Mouse (Mus musculus): ENCODE results near the gene Tnnt2. TPM values are rescaled to one million over a fixed set of nuclear protein-coding genes. Genes with fewer than 3 reads are reported as not detected.
A peak's percentile ranks its signal among the peaks of the same experiment; 100 is the strongest.

The Tnnt2 gene
- total RNA-seq, 2 experiments from 2014 or later = 1.4 to 1.6 TPM

DNA sequence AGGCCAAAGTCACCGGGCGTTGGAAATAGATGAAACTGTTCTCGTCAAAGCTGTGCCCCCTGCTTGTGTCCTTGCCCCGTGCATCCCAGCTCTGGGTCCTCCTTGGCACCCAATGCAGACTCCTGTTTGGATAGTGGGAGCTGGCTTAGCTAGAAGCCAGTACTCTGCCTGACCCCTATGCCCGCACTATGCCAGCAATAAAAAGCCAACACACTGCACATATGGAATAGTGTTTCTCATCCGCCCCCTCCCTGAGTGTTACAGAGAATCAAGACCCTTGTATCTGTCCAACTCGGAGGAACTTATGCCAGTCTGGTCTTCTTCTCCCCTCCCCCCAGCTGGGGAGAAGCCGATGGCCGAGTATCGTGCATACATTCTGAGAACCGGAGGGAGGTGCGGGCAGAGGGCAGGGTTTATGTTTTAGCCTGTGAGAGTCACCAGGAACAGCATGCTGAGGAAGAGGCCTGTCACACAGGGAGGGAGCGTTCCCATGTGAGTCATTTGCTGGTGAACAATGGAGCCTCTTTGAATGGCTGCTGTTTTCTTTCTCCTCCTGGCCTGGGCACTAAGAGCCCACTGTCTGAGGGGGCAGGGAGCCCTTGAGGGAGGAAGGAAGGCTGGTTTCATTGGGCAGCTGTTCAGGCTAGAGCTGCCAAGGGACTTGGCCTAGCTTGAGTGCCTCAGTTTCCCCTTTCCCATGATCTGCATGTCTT is 16.0 kb downstream of the Tnnt2 start:
- TF ChIP-seq CTCF (conservative IDR thresholded peaks at IDR 0.05) = no peak
- peak; percentile 21 to 54 for DNase-seq (ENCODE audit: low spot score in 2 of 2)
- H3K4me3 ChIP-seq = no peak overlapping the region
- H3K27ac ChIP-seq = peak overlapping the region; percentile 67

DNA sequence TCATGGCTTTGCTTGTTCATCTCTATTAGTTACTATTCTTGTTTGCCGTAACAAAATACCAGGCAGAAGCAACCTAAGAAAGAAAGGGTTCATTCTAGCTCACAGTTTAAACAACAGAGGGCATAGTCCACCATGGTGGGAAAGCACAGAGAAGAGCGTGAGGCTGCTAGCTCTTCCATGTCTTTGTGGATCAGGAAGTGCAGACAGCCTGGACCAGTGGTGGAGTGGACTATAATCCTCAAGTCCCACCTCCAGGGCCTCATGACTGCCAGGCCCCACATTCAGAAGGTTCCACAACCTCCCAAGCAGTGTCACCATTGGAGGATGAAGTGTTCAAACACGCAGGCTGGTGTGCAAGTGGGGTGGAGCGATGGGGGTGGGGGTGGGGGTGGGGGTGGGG is 17.0 kb downstream of the Tnnt2 start:
- Histone ChIP-seq H3K4me3 (no peak overlapping the region), H3K27ac (no peak overlapping the region)
- no peak for DNase-seq (ENCODE audit: low spot score in 2 of 2)
- TF ChIP-seq CTCF (conservative IDR thresholded peaks at IDR 0.05) = no peak

DNA sequence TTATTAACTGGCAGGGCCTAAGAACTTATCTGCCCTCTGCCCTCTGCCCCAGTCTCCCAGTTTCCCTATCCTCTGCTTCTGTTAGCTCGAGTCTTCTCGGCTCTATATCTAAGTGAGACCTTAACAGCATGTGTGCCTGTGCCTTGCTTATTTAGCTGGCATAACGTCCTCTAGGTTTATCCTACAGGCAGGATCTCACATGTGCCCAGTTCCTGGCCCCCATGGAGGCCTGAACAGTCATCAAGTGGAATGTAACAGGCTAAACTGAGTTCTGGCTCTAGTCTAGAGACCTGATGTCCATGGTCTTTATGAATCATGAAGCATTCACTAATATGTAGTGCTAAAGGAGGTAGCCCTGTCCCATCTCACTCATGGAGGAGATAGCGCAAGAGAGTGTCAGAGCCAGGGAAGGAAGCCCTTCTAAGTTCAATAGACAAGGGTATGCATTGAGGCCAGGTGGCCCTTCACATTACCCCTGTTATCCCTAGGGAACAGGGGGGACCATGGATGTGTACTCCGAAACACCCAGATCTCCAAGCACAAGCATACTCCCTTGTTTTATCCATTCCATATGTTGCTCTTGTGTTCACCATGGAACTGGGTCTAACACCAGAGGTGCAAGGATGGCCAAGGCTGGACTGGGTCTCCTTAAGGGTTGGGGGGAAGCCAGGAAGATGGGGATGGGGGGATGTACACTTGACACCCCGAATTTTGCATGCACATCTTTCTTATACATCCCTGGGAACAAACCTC is 18.6 kb downstream of the Tnnt2 start:
- TF ChIP-seq CTCF (conservative IDR thresholded peaks at IDR 0.05) = no peak
- no peak for DNase-seq (ENCODE audit: low spot score in 2 of 2)
- H3K4me3 ChIP-seq = no peak overlapping the region
- no peak overlapping the region for H3K27ac ChIP-seq

GRCm38 (mm10) chr1:135855344-135855687 is 19.2 kb downstream of the Tnnt2 start:
- no peak for DNase-seq (ENCODE audit: low spot score in 2 of 2)
- Histone ChIP-seq H3K27ac (no peak overlapping the region), H3K4me3 (no peak overlapping the region)
- no peak for TF ChIP-seq CTCF (conservative IDR thresholded peaks at IDR 0.05)

- TF ChIP-seq CTCF (conservative IDR thresholded peaks at IDR 0.05) = no peak
Observed at GRCm38 (mm10) chr1:135856070-135856469, 19.9 kb downstream of the Tnnt2 start.

DNA sequence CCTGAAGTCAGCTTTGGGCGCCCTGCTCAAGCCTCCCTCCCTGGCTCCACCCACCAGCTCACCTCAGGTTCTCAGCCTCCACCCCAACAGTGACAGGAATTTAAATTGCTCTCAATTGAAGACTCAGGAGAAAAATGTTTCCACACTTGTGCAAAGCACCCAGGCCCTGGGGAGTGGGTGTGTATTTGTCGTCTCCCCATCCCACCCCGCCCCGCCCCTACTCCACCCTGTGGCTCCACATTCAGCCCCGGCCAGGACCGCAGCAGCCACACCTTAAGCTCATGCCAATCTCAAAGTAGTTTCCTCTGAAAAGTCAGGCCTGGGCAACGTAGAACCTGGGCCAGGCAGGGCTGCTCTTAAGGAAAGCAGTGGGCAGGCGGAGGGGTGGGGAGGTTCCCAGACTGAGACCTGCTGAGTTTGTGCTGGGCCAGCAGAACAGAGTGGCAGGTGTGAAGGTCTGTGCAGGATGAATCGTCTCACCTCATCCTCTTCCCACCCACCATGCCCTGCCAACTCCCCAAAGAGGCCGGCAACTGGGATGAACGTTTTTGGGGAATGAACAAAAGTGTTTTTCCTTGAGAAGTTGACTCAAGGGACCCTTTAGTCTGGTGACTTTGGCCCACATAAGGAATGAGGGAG is 21.1 kb downstream of the Tnnt2 start:
- H3K27ac ChIP-seq = no peak overlapping the region
- no peak overlapping the region for H3K4me3 ChIP-seq
- no peak for TF ChIP-seq CTCF (conservative IDR thresholded peaks at IDR 0.05)
- no peak for DNase-seq (ENCODE audit: low spot score in 2 of 2)

More at GRCm38 (mm10) chr1:135856070-135856469, 19.9 kb downstream of the Tnnt2 start:
- Histone ChIP-seq H3K4me3 (no peak overlapping the region), H3K27ac (no peak overlapping the region)
- DNase-seq (ENCODE audit: low spot score in 2 of 2) = no peak

DNA sequence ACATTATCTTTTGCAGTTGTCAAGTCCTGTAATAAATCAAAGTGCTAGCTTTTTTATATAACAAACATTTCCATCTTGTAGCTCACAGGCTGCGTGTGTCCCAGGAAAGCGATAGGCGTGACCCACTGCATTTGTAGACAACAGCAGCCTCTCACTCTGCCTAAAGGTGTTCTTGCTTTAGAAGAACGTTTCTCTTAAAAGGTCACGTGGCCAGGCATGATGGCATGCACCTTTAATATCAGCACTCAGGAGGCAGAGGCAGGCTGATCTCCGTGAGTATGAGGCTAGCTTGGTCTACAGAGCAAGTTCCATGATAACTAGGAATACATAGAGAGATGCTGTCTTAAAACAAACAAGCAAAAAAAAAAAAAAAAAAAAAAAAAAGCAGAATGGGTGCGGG is 22.4 kb downstream of the Tnnt2 start:
- DNase-seq (ENCODE audit: low spot score in 2 of 2) = no peak
- H3K4me3 ChIP-seq = no peak overlapping the region
- no peak for TF ChIP-seq CTCF (conservative IDR thresholded peaks at IDR 0.05)
- H3K27ac ChIP-seq = no peak overlapping the region

GRCm38 (mm10) chr1:135861091-135861490 is 24.9 kb downstream of the Tnnt2 start:
- Histone ChIP-seq H3K27ac (no peak overlapping the region), H3K4me3 (no peak overlapping the region)
- DNase-seq (ENCODE audit: low spot score in 2 of 2) = no peak
- TF ChIP-seq CTCF (conservative IDR thresholded peaks at IDR 0.05) = no peak

DNA sequence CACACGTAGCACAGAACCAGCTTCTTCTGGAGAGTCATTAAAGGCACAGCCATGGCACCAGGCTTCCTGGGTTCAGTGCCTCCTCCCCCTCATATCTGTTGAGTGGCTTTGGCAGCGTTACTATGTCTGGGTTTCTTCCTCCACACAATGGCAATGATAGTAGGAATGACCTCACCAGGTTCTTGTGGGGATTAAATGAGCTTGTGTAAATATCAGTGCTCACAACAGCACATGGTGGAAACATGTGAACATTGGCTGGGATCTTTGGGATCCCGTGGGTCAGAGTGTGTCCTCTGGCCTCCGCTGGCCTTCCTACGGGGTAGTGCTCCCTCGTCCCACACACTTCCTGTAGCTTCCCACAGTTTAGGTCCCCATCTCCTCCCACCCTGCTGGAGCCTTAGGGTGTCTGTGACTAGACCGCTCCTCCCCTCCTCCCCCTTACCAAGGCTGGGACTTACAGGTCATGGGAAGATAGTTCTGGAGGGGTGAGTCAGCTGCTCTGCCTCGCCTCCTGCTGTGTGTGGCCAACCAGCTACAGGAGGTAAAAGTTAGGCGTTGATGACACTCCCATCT is 25.9 kb downstream of the Tnnt2 start:
- Histone ChIP-seq H3K4me3 (no peak overlapping the region), H3K27ac (no peak overlapping the region)
- DNase-seq (ENCODE audit: low spot score in 2 of 2) = no peak
- TF ChIP-seq CTCF (conservative IDR thresholded peaks at IDR 0.05) = no peak

DNA sequence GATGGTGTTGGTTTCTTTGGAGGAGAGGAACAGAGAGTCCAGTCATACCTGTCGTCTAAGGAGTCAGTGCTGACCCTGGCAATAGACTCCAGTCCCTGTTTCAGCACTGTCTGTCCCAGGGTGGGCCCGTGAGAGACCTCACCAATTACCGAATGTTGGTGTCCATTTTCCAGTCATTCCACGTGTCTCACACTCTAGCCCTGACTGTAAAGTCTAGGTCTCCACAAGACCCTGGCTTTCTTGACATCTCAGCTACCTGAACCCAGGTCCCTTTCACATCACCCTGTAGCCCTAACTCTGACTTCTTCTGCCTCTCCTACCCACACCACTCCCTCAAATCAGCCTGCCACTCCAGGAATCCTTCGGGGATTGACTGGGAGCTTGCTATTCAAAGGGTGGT is 26.4 kb downstream of the Tnnt2 start:
- H3K4me3 ChIP-seq = no peak overlapping the region
- TF ChIP-seq CTCF (conservative IDR thresholded peaks at IDR 0.05) = no peak
- no peak overlapping the region for H3K27ac ChIP-seq
- no peak for DNase-seq (ENCODE audit: low spot score in 2 of 2)

DNA sequence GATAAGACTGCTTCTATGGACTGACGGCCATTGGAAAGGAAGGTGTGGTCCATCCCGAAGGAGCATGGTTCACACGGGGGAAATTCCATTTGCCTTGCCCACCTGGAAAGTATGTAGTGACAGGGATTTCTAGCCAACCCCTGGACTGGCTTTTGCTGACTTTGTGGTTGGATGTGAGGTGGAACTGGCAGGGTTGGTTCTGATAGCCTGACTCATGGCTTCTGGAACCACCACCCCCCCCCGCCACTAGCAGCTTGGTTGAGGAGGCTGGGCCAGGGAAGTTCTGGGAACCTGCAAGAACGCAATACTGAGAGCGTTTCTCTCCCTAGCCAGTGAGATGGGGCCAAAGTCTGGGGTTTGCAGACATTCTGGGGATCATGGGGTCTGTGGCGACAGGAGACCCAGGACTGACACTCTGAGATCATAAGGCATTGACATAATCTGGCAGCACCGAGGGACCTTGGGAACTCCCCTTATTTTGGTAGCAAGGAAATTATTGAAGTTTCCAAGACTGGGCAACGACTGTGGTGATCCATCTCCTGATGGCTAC is 27.7 kb downstream of the Tnnt2 start:
- no peak overlapping the region for H3K27ac ChIP-seq
- TF ChIP-seq CTCF (conservative IDR thresholded peaks at IDR 0.05) = no peak
- H3K4me3 ChIP-seq = no peak overlapping the region
- DNase-seq (ENCODE audit: low spot score in 2 of 2) = no peak

GRCm38 (mm10) chr1:135864830-135865229 is 28.7 kb downstream of the Tnnt2 start:
- DNase-seq (ENCODE audit: low spot score in 2 of 2) = no peak
- no peak for TF ChIP-seq CTCF (conservative IDR thresholded peaks at IDR 0.05)
- Histone ChIP-seq H3K4me3 (no peak overlapping the region), H3K27ac (no peak overlapping the region)

Measured in layer of hippocampus, adult 2 months (tissue).